Mouse (Mus musculus): ENCODE results near the gene Lrrc43. TPM values are rescaled to one million over a fixed set of nuclear protein-coding genes. Genes with fewer than 3 reads are reported as not detected.

Gene Lrrc43
- not detected for polyA plus RNA-seq (2021)

DNA sequence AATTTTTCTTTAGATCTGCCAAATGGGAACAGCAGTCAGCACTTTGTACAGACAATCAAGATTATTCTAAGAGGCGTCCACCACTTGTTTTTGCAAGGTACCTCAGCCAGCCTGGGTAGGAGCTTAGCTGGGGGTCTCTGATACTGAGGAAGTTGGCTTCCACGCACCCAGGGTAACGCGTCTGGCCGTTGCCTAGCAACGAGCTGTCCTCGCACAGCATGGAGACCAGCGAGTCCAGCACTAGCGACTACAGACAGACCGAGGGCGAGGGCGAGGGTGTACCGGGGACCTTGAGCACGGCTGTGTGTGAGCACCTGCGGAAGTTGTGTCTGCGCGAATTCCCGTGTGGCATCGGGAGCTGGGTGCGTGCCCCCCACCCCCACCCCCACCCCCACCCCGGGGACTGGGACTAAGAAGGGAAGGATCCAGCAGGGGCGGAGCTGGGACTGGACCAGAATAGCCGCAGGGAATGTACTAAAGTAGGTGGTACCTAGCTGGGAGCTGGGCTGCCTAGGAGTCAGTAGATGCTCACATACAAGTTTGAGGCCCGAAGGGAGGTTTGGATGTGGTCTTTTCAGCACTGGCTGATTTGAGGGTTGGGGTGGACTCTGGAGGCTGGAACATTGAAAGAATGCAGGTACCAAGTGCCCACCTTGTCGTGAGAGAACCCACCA lies at the start of gene Lrrc43, which contains the start of gene Il31:
Gene Lrrc43, plus strand, starts transcription at position 194 of the 674 bp plus-strand sequence.
Gene Il31, minus strand, starts transcription at position 378 of the 674 bp plus-strand sequence.
- in situ Hi-C loops (cut with MboI; ENCODE audit: low pct_unique_long_range_greater_than_20kb) = no loop called here
- no peak for TF ChIP-seq CTCF (IDR thresholded peaks at IDR 0.05)
- ChIA-PET CTCF (interaction anchor here (0.8 kb wide), 1 partner anchor 10 kb away, joined by 3 read pairs; no protein-coding TSS in a partner anchor), POLR2A (interaction anchor here (0.7 kb wide), 1 partner anchor 97 kb away, joined by 5 read pairs; no protein-coding TSS in a partner anchor)
- H3K27me3 ChIP-seq = peaks cover 40% of the 10 kb centered on the region
- DNase-seq (ENCODE audit: low read depth, low spot score) = no peak
- no peak for ATAC-seq

DNA sequence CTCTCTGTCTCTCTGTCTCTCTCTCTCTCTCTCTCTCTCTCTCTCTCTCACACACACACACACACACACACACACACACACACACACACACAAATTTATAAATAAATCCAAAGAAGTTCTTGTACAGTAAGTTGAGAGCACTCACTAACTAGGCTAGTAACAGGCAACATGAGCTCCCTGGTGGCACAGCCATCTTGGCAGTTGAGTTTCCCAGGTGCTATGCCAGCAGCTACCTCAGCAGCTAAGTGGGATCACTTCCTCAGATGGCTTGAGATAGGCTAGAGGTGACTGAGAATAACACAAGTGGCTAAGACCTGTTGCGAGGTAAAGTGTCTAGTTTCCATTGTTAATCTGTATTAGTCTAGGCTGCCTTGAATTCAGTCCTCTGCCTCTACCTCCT lies 49.8 kb upstream of the Lrrc43 start:
- DNase-seq (ENCODE audit: low read depth, low spot score) (no peak), ATAC-seq (no peak)
- H3K27me3 ChIP-seq = no peaks in the 10 kb centered on the region
- ChIA-PET POLR2A (no interaction called here), CTCF (interaction anchor here (1.2 to 7.5 kb wide), 2 partner anchors 44 to 62 kb away, joined by 3 to 65 read pairs; no protein-coding TSS in a partner anchor)
- in situ Hi-C loops (cut with MboI; ENCODE audit: low pct_unique_long_range_greater_than_20kb) = loop anchor here (10.0 kb wide), 1 partner anchor 155 kb away; no protein-coding TSS in a partner anchor
- no peak for TF ChIP-seq CTCF (IDR thresholded peaks at IDR 0.05)

DNA sequence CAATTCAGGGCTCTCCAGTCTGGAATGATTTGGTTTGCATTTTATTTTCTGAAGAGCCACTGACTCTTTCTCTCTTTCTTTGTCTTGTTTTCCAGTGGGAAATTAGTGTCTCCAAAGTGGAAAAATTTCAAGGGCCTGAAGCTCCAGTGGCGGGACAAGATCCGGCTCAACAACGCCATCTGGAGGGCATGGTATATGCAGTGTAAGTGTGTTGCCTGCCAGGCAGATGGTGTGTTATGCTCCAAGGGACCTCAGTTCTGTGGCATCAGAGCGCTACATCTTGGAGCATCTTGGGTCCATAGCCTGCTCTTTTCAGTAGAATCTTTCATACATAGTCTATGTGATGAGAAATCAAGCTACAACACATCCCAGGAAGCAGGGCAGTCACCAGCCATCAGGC lies 49.2 kb upstream of the Lrrc43 start:
- ChIA-PET CTCF (interaction anchor here (1.2 to 7.5 kb wide), 4 partner anchors 45 to 155 kb away, joined by 3 to 65 read pairs (median 4); no protein-coding TSS in a partner anchor), POLR2A (no interaction called here)
- peak; percentile 56 for TF ChIP-seq CTCF (IDR thresholded peaks at IDR 0.05)
- no peaks in the 10 kb centered on the region for H3K27me3 ChIP-seq
- no peak for ATAC-seq
- in situ Hi-C loops (cut with MboI; ENCODE audit: low pct_unique_long_range_greater_than_20kb) = loop anchor here (5.0 to 10.0 kb wide), 2 partner anchors 57 to 155 kb away; no protein-coding TSS in a partner anchor
- no peak for DNase-seq (ENCODE audit: low read depth, low spot score)

DNA sequence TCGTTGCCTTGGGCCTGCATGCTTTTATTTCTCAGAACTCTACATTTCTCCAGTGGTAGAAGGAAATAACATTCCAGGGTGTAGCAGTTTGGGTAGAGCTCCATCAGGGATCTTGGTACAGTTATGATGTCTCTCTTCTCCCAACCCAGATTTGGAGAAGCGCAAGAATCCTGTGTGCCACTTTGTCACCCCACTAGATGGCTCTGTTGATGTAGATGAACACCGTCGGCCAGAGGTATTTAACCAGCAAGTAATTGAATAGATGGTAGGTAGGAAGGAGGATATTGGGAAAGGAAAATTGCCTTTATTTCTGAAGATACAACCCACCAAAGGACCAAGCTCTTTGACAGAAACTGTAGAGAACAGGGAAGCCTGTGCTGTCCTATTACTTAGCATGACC lies 48.4 kb upstream of the Lrrc43 start:
- DNase-seq (ENCODE audit: low read depth, low spot score) = no peak
- H3K27me3 ChIP-seq = no peaks in the 10 kb centered on the region
- no peak for TF ChIP-seq CTCF (IDR thresholded peaks at IDR 0.05)
- CTCF ChIA-PET = interaction anchor here (0.9 to 7.5 kb wide), 7 partner anchors 44 to 182 kb away, joined by 3 to 65 read pairs (median 3); no protein-coding TSS in a partner anchor
- in situ Hi-C loops (cut with MboI; ENCODE audit: low pct_unique_long_range_greater_than_20kb) = loop anchor here (5.0 kb wide), 1 partner anchor 57 kb away; no protein-coding TSS in a partner anchor
- no peak for ATAC-seq
- POLR2A ChIA-PET = no interaction called here

DNA sequence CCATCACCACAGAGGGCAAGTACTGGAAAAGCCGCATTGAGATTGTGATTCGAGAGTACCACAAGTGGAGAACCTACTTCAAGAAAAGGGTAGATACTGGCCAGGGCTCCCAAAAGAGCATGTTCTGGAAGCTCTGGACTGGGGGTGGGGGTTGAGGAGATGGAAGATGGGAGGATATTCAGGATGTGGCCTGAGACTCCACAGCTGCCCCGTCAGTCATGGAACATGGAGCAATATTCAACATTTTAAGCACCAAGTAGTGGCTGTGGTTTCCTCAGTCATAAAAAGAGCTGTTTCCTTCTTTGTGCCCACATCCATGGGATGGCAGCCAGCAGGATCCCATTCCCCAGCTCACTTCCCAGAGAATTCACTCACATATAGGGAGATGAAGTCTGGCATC lies 46.8 kb upstream of the Lrrc43 start:
- ChIA-PET POLR2A (interaction anchor here (1.4 kb wide), 1 partner anchor 21 kb away, joined by 4 read pairs; no protein-coding TSS in a partner anchor), CTCF (interaction anchor here (1.3 to 7.5 kb wide), 3 partner anchors 40 to 65 kb away, joined by 3 to 65 read pairs (median 3); no protein-coding TSS in a partner anchor)
- in situ Hi-C loops (cut with MboI; ENCODE audit: low pct_unique_long_range_greater_than_20kb) = loop anchor here (5.0 kb wide), 1 partner anchor 55 kb away; no protein-coding TSS in a partner anchor
- no peaks in the 10 kb centered on the region for H3K27me3 ChIP-seq
- ATAC-seq (no peak), DNase-seq (ENCODE audit: low read depth, low spot score) (no peak)
- TF ChIP-seq CTCF (IDR thresholded peaks at IDR 0.05) = no peak

DNA sequence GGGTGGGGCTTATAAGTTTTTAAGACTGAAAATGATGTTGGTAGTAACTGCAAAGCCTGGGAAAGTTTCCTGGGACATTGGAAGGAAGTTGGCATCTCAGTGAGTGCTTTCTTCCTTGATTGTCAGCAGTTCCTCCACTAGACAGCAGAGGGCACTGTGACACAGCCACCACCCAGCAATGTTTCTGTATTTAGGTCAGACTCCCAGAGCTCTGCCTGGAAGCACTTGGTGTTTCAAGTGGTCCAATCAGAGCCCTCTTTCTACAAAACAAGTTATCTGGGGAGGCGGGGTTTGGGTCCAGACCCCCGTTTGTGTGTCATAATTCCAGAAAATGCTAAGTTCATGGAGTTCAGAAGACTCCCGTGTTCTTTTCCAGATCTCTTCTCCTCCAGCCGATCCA lies 45.0 kb upstream of the Lrrc43 start:
- ChIA-PET CTCF (interaction anchor here (0.9 to 7.5 kb wide), 11 partner anchors 10 to 166 kb away, joined by 3 to 65 read pairs (median 4); no protein-coding TSS in a partner anchor), POLR2A (interaction anchor here (1.9 kb wide), 1 partner anchor 52 kb away, joined by 4 read pairs; no protein-coding TSS in a partner anchor)
- ATAC-seq (no peak), DNase-seq (ENCODE audit: low read depth, low spot score) (no peak)
- H3K27me3 ChIP-seq = no peaks in the 10 kb centered on the region
- TF ChIP-seq CTCF (IDR thresholded peaks at IDR 0.05) = peak; percentile 96
- in situ Hi-C loops (cut with MboI; ENCODE audit: low pct_unique_long_range_greater_than_20kb) = loop anchor here (5.0 kb wide), 1 partner anchor 53 kb away; no protein-coding TSS in a partner anchor

DNA sequence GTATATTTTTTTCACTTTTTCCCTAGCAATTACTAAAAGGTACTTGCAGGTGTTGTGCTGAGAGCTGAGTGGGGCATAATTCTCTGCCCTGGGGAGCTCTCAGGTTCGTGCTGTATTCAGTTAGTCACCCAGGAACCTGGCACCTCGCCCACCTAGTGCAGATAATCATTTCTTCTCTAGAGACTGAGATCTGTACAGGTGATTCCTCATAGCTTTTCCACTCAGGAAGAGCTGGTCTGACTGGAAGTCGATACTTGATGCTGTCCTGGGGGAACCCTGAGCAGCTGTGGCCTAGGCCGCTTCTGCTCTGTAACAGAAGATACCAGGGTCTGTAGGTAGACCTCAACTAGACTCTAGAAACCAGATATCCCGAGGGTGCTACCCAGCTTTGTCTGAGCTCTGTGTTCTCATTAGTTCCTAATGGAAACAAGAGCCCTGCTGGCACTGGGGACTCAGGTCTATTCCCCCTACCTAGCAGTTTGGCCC lies 44.2 kb upstream of the Lrrc43 start:
- ATAC-seq = no peak
- CTCF ChIA-PET = interaction anchor here (0.5 to 7.5 kb wide), 10 partner anchors 8 to 85 kb away, joined by 3 to 65 read pairs (median 4); no protein-coding TSS in a partner anchor
- in situ Hi-C loops (cut with MboI; ENCODE audit: low pct_unique_long_range_greater_than_20kb) = loop anchor here (5.0 kb wide), 1 partner anchor 52 kb away; no protein-coding TSS in a partner anchor
- TF ChIP-seq CTCF (IDR thresholded peaks at IDR 0.05) = no peak
- POLR2A ChIA-PET = interaction anchor here (1.2 to 1.9 kb wide), 2 partner anchors 51 to 71 kb away, joined by 3 to 4 read pairs; no protein-coding TSS in a partner anchor
- no peaks in the 10 kb centered on the region for H3K27me3 ChIP-seq
- DNase-seq (ENCODE audit: low read depth, low spot score) = no peak

DNA sequence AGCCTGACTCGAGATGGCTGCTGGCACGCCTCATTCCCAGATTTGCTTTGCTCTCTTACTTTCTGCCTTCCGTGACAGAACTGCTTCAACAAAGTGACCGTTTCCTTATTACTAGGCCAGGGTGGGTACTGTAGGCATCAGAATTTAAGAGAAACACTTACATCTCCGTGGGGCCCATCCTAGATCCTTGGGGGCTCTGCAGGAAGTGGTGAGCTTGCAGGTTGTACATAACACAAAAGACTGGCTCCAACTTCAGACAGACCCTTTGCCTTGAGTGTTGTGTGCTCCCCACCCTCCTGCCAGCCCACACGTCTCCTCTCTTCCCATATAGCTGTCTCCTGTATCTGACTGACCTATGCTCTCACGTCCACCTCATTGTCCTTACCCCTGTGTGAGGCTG lies 37.2 kb upstream of the Lrrc43 start:
- H3K27me3 ChIP-seq = no peaks in the 10 kb centered on the region
- DNase-seq (ENCODE audit: low read depth, low spot score) = no peak
- ATAC-seq = no peak
- TF ChIP-seq CTCF (IDR thresholded peaks at IDR 0.05) = no peak
- ChIA-PET CTCF (no interaction called here), POLR2A (no interaction called here)
- in situ Hi-C loops (cut with MboI; ENCODE audit: low pct_unique_long_range_greater_than_20kb) = no loop called here

DNA sequence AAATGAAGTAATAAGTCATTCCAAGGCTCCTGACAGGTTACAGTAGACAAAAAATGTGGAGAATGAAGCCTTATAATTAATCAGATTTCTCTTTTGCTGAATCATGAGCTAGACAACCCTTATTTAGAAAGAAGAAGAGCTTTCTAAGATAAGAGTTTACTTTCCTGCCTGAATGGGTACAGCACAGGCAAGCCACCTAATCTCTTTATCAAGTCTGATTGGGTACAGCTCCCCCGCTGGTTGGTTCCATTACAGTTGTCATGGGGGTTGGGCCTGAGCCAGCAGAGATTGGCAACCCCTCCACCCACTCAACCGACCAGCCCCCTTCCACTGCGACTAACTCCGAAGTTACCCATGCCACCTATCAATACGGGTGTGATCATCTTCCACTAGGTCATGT lies 27.7 kb upstream of the Lrrc43 start:
- no peaks in the 10 kb centered on the region for H3K27me3 ChIP-seq
- CTCF ChIA-PET = interaction anchor here (1.1 to 1.6 kb wide), 3 partner anchors 13 to 25 kb away, joined by 3 to 6 read pairs (median 5); no protein-coding TSS in a partner anchor
- POLR2A ChIA-PET = interaction anchor here (0.7 kb wide), 2 partner anchors 305 to 1384 kb away, joined by 3 to 4 read pairs; no protein-coding TSS in a partner anchor
- no peak for ATAC-seq
- DNase-seq (ENCODE audit: low read depth, low spot score) = no peak
- in situ Hi-C loops (cut with MboI; ENCODE audit: low pct_unique_long_range_greater_than_20kb) = no loop called here
- TF ChIP-seq CTCF (IDR thresholded peaks at IDR 0.05) = no peak

DNA sequence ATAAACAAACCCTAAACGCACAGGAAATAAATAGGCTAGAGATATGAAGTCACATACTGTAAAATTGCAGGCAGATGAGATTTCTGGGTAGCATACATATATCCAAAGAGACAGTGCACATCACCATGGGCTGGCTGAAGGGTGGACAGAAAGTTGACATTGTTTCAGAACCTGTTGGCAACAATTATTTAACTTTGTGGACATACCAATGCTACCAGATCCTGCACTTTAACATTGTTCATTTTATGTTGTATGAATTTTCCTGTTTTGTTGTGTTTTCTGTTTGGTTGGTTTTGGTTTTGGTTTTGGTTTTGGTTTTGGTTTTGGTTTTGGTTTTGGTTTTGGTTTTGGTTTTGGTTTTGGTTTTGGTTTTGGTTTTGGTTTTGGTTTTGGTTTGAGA lies 24.5 kb upstream of the Lrrc43 start:
- no peak for DNase-seq (ENCODE audit: low read depth, low spot score)
- no peaks in the 10 kb centered on the region for H3K27me3 ChIP-seq
- ATAC-seq = no peak
- ChIA-PET POLR2A (no interaction called here), CTCF (no interaction called here)
- no peak for TF ChIP-seq CTCF (IDR thresholded peaks at IDR 0.05)
- in situ Hi-C loops (cut with MboI; ENCODE audit: low pct_unique_long_range_greater_than_20kb) = no loop called here

All from Patski (cell line).